Mouse (Mus musculus): ENCODE results near the gene Zc3h18. TPM values are rescaled to one million over a fixed set of nuclear protein-coding genes. Genes with fewer than 3 reads are reported as not detected.
A peak's percentile ranks its signal among the peaks of the same experiment; 100 is the strongest.

The Zc3h18 gene
- polyA plus RNA-seq, 1 experiment from 2014 or later: 67.6 TPM

DNA sequence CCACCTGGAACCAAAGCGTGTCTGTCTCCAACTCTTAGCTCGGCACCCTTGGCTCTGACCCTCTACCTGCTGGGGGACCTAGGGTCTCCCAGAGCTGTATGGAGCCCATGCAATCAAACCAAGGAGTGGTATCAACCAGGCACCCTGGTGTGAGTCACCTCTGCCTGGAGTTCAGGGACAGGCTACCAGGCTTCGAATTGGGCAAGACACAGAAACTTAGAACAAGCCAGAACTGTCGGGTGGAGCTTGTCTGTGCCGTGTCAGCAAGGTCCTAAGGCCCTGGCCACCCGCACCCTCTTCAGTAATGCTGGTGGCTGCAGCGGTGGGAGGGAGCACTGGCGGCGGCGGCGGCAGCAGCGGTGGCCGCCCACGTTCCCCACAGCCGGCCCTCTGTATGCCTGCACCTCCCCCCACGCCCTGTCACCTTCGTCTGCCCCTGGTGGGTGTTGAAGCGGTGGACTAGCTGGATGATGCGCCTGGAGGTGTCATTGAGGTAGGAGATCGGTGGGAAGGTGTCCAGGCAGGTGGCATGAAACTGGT, 60.2 kb downstream of the Zc3h18 start:
- H3K9me3 ChIP-seq: peaks cover 5% of the 10 kb centered on the region; the same call in 1 of the 2 replicates
- peaks cover 71% of the 10 kb centered on the region for H3K36me3 ChIP-seq
- DNase-seq (ENCODE audit: low spot score): no peak
- peaks cover 2% of the 10 kb centered on the region; the same call in 1 of the 2 replicates for H3K27me3 ChIP-seq (ENCODE audit: insufficient read depth, poor library complexity, severe bottlenecking)
- H3K27ac ChIP-seq: no peak overlapping the region
- peaks cover 25% of the 10 kb centered on the region for H3K4me1 ChIP-seq (replicated peaks)
- 86% methylated on average over 20 of the region's 20 CpGs for WGBS
- no peak overlapping the region for H3K4me3 ChIP-seq

DNA sequence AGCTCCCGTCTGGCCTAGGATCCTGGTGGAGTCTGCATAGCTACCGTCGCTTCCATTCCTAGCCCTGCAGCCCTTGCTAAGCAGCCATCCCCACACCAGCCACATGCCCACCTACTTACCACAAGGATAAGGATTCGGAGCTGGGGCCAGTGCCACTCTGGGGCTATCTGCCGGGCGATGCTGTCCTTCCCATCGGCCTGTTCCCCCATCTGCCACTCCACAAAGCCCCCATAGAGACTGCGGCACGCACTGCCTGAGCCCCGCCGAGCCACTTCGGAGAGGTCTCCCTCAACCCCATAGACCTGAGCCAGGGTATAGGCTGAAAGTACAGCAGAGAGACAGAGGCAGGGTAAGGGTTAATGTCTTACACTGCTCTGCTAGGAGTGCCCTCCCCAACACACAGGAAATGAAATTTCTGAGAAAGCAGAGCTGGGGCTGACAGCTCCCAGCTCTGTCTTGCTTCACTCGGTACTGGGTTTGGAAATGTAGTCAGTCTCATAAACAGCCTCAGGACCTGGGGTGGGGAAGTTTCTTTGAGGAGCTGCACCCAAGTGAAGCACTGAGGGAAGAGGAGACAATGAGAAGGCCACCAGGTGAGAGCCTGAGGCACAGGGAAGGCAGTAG, 61.4 kb downstream of the Zc3h18 start:
- H3K4me3 ChIP-seq: no peak overlapping the region
- peaks cover 5% of the 10 kb centered on the region; the same call in 1 of the 2 replicates for H3K9me3 ChIP-seq
- H3K27ac ChIP-seq: no peak overlapping the region
- WGBS: 90% methylated on average over 13 of the region's 13 CpGs
- DNase-seq (ENCODE audit: low spot score): no peak
- H3K27me3 ChIP-seq (ENCODE audit: insufficient read depth, poor library complexity, severe bottlenecking): no peaks in the 10 kb centered on the region
- H3K36me3 ChIP-seq: peaks cover 71% of the 10 kb centered on the region
- peaks cover 20% of the 10 kb centered on the region for H3K4me1 ChIP-seq (replicated peaks)

DNA sequence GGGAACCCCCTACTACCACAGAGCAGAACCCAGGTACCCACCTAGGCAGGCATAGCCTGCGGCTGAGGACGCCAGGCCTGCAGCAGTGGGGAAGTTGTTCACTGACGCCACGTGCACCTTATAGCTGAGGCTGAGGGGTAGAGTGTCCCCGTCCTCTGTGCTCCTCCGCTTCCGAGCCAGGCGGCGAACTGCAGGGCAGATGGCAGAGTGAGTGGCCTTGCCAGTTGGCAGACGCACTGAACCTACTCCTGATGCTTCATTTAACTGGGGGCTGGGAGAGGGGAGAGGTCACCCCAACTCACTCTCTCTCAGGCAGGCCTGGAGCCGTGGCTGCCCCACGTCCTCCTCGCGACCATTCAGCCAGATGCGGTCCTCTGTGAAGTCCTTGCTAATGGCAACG, 62.9 kb downstream of the Zc3h18 start:
- no peak for DNase-seq (ENCODE audit: low spot score)
- Histone ChIP-seq H3K4me3 (no peak overlapping the region), H3K27me3 (ENCODE audit: insufficient read depth, poor library complexity, severe bottlenecking) (no peaks in the 10 kb centered on the region), H3K4me1 (replicated peaks) (peaks cover 16% of the 10 kb centered on the region), H3K27ac (no peak overlapping the region), H3K36me3 (peaks cover 61% of the 10 kb centered on the region), H3K9me3 (peaks cover 5% of the 10 kb centered on the region; the same call in 1 of the 2 replicates)
- 93% methylated on average over 16 of the region's 16 CpGs for WGBS

DNA sequence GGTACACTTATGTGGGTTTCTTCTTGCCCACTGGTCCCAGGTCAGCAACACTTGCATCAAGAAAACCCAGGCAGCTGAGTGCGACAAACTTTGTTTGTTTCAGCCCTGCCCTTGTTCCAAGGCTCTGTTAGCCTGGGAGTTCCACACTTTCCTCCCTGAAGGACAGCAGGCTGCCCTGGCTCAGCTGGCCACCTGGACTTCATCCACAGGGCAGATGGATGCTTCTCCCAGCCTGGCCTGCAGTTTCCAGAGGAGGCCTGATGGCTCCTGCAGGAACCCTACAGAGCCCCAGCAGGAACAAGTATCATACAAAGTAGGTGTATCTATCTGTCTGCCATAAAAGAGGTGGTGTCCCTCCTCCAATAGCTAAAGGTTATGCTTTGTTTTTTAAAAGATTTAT, 64.9 kb downstream of the Zc3h18 start:
- peaks cover 41% of the 10 kb centered on the region for H3K36me3 ChIP-seq
- no peaks in the 10 kb centered on the region for H3K9me3 ChIP-seq
- H3K27me3 ChIP-seq (ENCODE audit: insufficient read depth, poor library complexity, severe bottlenecking): no peaks in the 10 kb centered on the region
- 96% methylated on average over 1 of the region's 1 CpGs for WGBS
- peaks cover 36% of the 10 kb centered on the region for H3K4me1 ChIP-seq (replicated peaks)
- DNase-seq (ENCODE audit: low spot score): no peak
- H3K4me3 ChIP-seq: no peak overlapping the region
- H3K27ac ChIP-seq: no peak overlapping the region

DNA sequence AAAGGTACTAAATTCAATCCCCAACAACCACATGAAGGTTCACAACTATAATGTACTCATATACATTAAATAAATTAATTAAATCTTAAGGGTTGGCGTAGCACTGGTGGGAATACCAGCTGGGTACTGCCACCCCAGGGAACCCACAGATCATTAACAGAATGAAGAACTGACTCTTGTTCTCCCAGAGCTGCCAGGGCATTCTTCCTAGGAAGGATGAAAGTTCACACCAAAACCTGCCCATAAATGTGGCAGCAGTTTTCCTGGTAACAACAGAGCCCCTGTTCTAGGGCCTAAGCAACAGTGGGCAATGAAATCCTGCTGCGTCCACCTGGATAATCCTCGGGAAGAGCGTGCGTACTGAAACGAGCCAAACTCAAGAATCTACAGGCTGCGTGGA, 65.9 kb downstream of the Zc3h18 start:
- DNase-seq (ENCODE audit: low spot score): no peak
- H3K4me3 ChIP-seq: peak overlapping the region; percentile 88
- H3K4me1 ChIP-seq (replicated peaks): peaks cover 36% of the 10 kb centered on the region
- no peaks in the 10 kb centered on the region for H3K9me3 ChIP-seq
- 26% methylated on average over 7 of the region's 7 CpGs for WGBS
- peaks cover 31% of the 10 kb centered on the region for H3K36me3 ChIP-seq
- H3K27me3 ChIP-seq (ENCODE audit: insufficient read depth, poor library complexity, severe bottlenecking): no peaks in the 10 kb centered on the region
- peak overlapping the region; percentile 91 for H3K27ac ChIP-seq

DNA sequence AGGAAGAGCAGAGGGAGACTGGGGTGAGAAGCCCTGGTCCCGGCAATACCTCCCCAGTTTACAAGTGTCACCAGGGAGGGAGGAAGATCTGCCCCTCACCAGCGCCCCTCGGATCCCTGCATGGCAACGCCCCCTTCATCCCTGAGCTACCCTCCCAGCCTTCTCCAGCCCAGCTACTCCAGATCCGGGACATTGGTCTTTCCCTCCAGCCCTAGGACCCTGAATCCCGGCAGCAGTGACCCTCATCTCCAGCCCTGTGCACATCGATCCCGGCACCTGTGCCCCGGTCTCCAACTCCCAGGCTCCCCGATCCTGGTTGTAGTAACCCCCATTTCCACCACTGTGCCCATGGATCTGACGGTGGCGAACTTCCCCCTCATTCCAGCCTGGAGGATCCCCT, 66.4 kb downstream of the Zc3h18 start:
- peak overlapping the region; percentile 88 for H3K4me3 ChIP-seq
- H3K27ac ChIP-seq: peak overlapping the region; percentile 91
- H3K4me1 ChIP-seq (replicated peaks): peaks cover 36% of the 10 kb centered on the region
- peaks cover 27% of the 10 kb centered on the region for H3K36me3 ChIP-seq
- H3K9me3 ChIP-seq: no peaks in the 10 kb centered on the region
- H3K27me3 ChIP-seq (ENCODE audit: insufficient read depth, poor library complexity, severe bottlenecking): no peaks in the 10 kb centered on the region
- DNase-seq (ENCODE audit: low spot score): no peak
- WGBS: under 1% methylated on average over 12 of the region's 12 CpGs

DNA sequence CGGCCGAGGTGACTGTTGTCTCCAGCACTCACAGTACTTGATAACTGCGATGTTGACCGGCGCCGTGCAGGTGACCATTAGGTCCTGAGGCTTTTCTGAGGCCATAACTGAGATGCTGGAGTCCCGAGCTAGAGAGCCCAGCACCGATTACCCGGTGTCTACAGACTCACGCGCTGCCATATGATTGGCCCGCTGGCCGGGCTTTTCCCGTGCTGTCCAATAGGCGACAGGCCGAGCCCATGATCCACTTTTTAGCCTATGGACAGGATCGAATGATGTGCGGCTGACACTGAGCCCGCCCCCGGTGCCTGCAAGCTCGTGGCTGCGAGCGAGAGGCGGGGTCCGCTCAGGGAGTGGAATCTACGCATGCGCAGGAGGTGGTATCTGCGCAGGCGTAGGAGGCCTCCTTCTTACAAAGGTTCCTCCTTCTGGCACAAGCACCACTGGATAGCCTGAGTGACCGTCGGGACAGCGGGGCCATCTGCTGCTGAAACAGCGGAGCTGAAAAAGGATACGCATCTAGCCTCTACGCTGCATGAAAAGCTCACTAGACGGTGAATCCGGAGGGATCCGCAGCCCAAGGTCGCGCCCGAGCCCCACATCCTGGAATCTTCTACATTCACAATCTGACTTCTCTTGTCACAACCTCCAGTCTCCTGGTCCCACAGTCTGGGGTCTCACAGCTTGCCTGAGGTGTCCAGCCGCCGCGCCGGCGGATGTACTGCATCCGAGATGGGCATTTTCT, 67.0 kb downstream of the Zc3h18 start, which contains the start of gene Mvd:
Gene Mvd (minus strand): TSS at position 161 of the 745 bp plus-strand sequence.
- WGBS: under 1% methylated on average over 47 of the region's 47 CpGs

DNA sequence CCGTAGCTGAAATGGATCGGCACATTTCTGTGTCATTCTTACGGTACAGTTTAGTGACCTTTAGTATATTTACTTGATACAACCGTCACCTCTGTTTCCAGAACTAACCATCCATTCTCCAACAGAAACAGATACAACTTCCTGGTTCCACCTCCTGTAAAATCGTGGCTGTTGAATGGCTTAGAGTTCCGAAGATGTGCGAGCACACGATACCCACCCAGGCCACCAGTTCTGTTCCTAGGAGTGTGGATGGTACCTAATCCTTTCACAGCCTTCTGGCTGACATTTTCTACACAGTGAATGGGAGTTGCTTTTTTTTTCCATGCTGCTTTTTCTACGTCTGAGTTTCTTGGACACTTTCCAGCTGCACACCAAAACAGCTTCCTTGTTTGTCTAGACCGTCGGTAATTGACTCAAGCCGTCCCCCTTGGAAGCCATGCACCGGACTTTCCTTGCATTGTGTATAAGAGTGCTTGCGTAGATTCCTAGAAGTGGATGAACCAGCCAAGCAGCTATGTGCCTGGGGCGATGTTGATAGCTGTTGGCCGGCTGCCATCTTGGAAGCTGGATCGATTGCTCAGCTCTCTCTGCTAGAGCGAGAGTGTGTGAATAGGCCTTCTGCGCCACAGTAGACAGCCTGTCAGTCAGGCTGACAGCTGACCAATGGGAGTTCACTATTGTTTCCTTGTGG, 67.8 kb downstream of the Zc3h18 start:
- 39% methylated on average over 19 of the region's 19 CpGs for WGBS
- no peaks in the 10 kb centered on the region for H3K27me3 ChIP-seq (ENCODE audit: insufficient read depth, poor library complexity, severe bottlenecking)
- H3K27ac ChIP-seq: peak overlapping the region; percentile 92
- peak; percentile 67 for DNase-seq (ENCODE audit: low spot score)
- peaks cover 32% of the 10 kb centered on the region for H3K4me1 ChIP-seq (replicated peaks)
- no peaks in the 10 kb centered on the region for H3K9me3 ChIP-seq
- H3K4me3 ChIP-seq: peak overlapping the region; percentile 88
- peaks cover 12% of the 10 kb centered on the region for H3K36me3 ChIP-seq

More for the DNA sequence above, 67.0 kb downstream of the Zc3h18 start, which contains the start of gene Mvd:
- Histone ChIP-seq H3K4me1 (replicated peaks) (peaks cover 33% of the 10 kb centered on the region), H3K9me3 (no peaks in the 10 kb centered on the region), H3K27me3 (ENCODE audit: insufficient read depth, poor library complexity, severe bottlenecking) (no peaks in the 10 kb centered on the region), H3K4me3 (peak within 1 kb of the TSS; percentile 88), H3K27ac (peak within 1 kb of the TSS; percentile 92), H3K36me3 (peaks cover 20% of the 10 kb centered on the region)
- DNase-seq (ENCODE audit: low spot score): peak; percentile 100

DNA sequence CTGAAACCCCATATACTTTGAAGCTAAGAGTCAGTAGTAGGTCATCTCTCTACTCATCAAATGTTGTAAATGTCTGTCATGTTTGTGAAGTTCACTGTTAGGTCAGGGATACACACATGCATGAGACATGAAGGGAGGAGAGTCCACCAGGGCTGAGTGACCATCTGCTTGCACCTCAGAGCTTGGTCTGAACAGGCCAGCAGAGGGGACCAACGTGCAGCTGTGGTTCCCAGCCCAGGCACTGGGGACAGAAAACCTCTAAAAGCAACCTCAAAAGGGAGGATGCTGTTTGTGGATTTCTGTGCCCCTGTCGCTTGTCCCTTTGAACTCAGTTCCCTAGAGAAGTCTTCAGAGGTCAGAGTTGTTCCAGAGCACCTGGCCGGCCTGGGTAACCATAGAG, 68.8 kb downstream of the Zc3h18 start:
- H3K27me3 ChIP-seq (ENCODE audit: insufficient read depth, poor library complexity, severe bottlenecking): no peaks in the 10 kb centered on the region
- no peaks in the 10 kb centered on the region for H3K9me3 ChIP-seq
- WGBS: 65% methylated on average over 3 of the region's 3 CpGs
- no peak for DNase-seq (ENCODE audit: low spot score)
- peak overlapping the region; percentile 3; the same call in 1 of the 2 replicates for H3K27ac ChIP-seq
- H3K36me3 ChIP-seq: peaks cover 2% of the 10 kb centered on the region
- H3K4me1 ChIP-seq (replicated peaks): peaks cover 32% of the 10 kb centered on the region
- H3K4me3 ChIP-seq: no peak overlapping the region

DNA sequence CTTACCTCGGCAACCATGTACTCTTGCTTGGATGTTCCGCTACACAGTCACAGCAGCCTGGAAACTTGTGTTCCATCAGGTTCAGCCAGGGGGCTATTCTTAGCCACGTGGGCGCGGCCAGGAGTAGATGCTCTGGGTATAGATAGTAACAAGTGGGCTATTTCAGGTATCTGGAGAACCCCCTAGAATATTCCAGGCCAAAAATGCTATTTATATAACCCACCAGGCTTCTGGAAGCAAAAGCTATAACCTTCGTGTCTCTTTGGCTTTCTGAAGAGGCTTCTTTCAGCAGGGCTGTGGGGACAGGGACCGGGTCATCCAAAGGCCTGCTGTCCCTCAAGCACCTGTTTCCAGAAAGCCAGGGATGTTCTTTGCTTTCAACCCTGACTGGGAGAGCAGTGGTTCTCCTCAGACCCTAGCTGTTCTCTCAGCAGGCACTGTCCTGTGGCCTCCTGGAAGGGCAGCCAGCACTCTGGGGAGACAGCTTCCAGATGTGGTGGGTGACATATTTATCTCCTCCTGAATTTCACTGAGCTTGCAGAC, 74.8 kb downstream of the Zc3h18 start:
- Histone ChIP-seq H3K27ac (no peak overlapping the region), H3K9me3 (no peaks in the 10 kb centered on the region), H3K4me1 (replicated peaks) (0 out of 2 replicates have a peak, but pooled peaks cover under 1% of the 10 kb centered on the region), H3K36me3 (no peaks in the 10 kb centered on the region), H3K4me3 (no peak overlapping the region), H3K27me3 (ENCODE audit: insufficient read depth, poor library complexity, severe bottlenecking) (peaks cover 12% of the 10 kb centered on the region; the same call in 1 of the 2 replicates)
- DNase-seq (ENCODE audit: low spot score): no peak
- whole genome bisulfite sequencing: 83% methylated on average over 7 of the region's 7 CpGs

DNA sequence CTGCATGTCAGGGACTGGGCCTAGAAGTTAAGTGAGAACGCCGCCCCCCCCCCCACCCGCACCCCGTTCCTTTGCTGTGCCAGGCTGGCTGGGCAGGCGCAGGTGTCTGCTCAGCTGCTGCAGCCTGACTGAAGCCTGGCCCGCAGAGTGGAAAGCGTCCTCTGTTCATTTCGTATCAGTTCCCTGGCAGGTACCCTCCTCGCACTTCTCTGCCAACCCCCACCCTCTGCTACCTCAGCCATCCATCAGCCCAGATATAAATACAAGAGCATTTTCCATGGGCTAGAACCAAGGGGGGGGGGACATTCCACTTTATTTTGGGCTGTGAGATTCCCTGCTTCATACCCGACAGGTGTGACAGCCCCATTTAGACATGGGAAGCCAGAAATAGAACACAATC, 75.7 kb downstream of the Zc3h18 start:
- H3K27me3 ChIP-seq (ENCODE audit: insufficient read depth, poor library complexity, severe bottlenecking): peaks cover 21% of the 10 kb centered on the region; the same call in 1 of the 2 replicates
- H3K4me1 ChIP-seq (replicated peaks): no peaks in the 10 kb centered on the region
- no peak for DNase-seq (ENCODE audit: low spot score)
- H3K4me3 ChIP-seq: no peak overlapping the region
- WGBS: 86% methylated on average over 10 of the region's 10 CpGs
- H3K27ac ChIP-seq: no peak overlapping the region
- H3K36me3 ChIP-seq: no peaks in the 10 kb centered on the region
- H3K9me3 ChIP-seq: no peaks in the 10 kb centered on the region

DNA sequence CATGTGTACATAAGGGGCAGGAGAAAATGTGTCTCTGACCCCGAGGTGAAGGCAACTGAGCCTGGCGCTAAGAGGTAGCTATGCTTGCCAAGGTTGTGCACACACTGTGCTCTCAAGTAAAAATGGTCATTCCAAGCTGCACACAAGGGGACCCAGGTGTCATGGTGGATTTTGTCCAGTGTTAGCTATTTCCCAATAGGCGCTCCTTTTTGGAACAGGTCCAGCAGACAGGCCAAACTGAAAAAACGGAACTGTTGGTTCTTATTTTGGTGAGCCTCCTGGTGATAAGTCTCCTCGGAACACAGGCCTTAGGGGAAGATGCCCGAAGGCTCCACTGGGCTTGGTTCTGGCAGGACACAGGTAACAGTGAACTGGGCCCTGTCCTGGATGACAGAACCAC, 78.0 kb downstream of the Zc3h18 start:
- no peaks in the 10 kb centered on the region for H3K36me3 ChIP-seq
- 89% methylated on average over 6 of the region's 6 CpGs for WGBS
- H3K9me3 ChIP-seq: no peaks in the 10 kb centered on the region
- H3K4me1 ChIP-seq (replicated peaks): no peaks in the 10 kb centered on the region
- H3K27me3 ChIP-seq (ENCODE audit: insufficient read depth, poor library complexity, severe bottlenecking): peaks cover 44% of the 10 kb centered on the region
- no peak overlapping the region for H3K4me3 ChIP-seq
- H3K27ac ChIP-seq: no peak overlapping the region
- DNase-seq (ENCODE audit: low spot score): no peak
